Comparison of ENCODE assay signal across 9 mouse cellular contexts in the genomic region with DNA sequence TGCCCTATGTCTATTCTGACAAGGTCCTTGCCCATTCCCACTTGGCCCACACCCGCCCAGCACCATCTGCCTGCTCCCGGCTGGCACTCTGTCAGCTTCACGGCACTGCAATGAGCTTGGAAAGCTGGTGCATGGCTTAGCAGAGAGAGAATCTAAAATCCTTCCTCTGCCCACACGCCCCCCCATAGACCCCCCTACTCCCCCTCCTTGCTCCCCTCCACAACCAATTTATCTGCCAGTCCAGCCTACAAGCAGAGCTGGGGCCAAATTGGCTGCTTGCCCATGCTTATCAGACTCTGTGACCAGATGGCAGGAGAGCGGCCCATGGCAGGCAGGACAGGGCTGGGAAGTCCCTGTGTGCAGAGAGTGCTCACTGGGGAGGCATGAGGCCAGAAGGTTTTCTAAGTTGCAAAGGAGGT.
DNase-seq lines count a peak whose midpoint lies in the region; ATAC-seq and TF ChIP-seq lines count a peak whose summit lies in the region.
"Had no signal": no experiment of that assay in that cellular context is flagged by ENCODE, and none has a peak within 500 bp of the region (broad histone marks: within the 10 kb centered on the region; RNA-seq: fewer than 3 reads in every experiment).

No protein-coding gene starts in this region.

- TF ChIP-seq CTCF in lung, adult 2 months (IDR thresholded peaks at IDR 0.05; ENCODE audit: insufficient read depth, low read length) = no peak

- intact Hi-C loops in heart, postnatal 14 days (cut with DNase I) = loop anchor here (10.0 kb wide), 1 partner anchor 542 kb away; no protein-coding TSS in a partner anchor

- peak; percentile 38; the same call in 1 of the 2 replicates for ATAC-seq in midbrain, embryonic 11.5 days (ENCODE audit: low FRiP score)
- peak; percentile 61 for ATAC-seq in embryonic facial prominence, embryonic 14.5 days (ENCODE audit: low read depth)
- no peak for ATAC-seq in erythroblast, adult 5-6 weeks (replicated peaks; ENCODE audit: low FRiP score, poor library complexity, severe bottlenecking)
- ATAC-seq: Patski had no signal

- H3K36me3 ChIP-seq in midbrain, embryonic 11.5 days (ENCODE audit: control insufficient read depth, insufficient read depth, low read length) = no peaks in the 10 kb centered on the region
- H3K36me3 ChIP-seq in midbrain, embryonic 10.5 days = no peaks in the 10 kb centered on the region
- no peaks in the 10 kb centered on the region for H3K36me3 ChIP-seq in embryonic facial prominence, embryonic 14.5 days (ENCODE audit: control insufficient read depth, insufficient read depth, low read length)

- 80% methylated on average over 5 of the region's 5 CpGs for WGBS in midbrain, embryonic 11.5 days
- WGBS in midbrain, embryonic 10.5 days = 88% methylated on average over 5 of the region's 5 CpGs
- WGBS in embryonic facial prominence, embryonic 14.5 days = 70% methylated on average over 4 of the region's 5 CpGs
- 48% methylated on average over 5 of the region's 5 CpGs for WGBS in lung, adult 2 months

- H3K4me3 ChIP-seq in midbrain, embryonic 11.5 days (ENCODE audit: low read depth, low read length) = no peak overlapping the region
- H3K4me3 ChIP-seq in midbrain, embryonic 10.5 days = no peak overlapping the region
- H3K4me3 ChIP-seq in embryonic facial prominence, embryonic 14.5 days (ENCODE audit: low read depth, low read length) = no peak overlapping the region
- no peak overlapping the region for H3K4me3 ChIP-seq in lung, adult 2 months (replicated peaks; ENCODE audit: extremely low read depth, low read depth, low read length)

- DNase-seq in midbrain, embryonic 11.5 days (ENCODE audit: low spot score, missing footprints) = no peak
- no peak for DNase-seq in midbrain, embryonic 10.5 days (ENCODE audit: low spot score)
- DNase-seq in embryonic facial prominence, embryonic 14.5 days (ENCODE audit: low spot score) = peak; percentile 51
- DNase-seq in heart, postnatal 14 days = peak; percentile 70 to 79
- DNase-seq in layer of hippocampus, postnatal 25 days (ENCODE audit: extremely low spot score in 1 of 2, low spot score in 1 of 2) = peak; percentile 40 to 56
- peak; percentile 76 for DNase-seq in right cerebral cortex, adult 18-20 months
- DNase-seq in lung, adult 2 months = no peak

- no peaks in the 10 kb centered on the region for H3K9me3 ChIP-seq in midbrain, embryonic 11.5 days (ENCODE audit: control insufficient read depth, low read length)
- no peaks in the 10 kb centered on the region for H3K9me3 ChIP-seq in midbrain, embryonic 10.5 days (replicated peaks)
- H3K9me3 ChIP-seq in embryonic facial prominence, embryonic 14.5 days (ENCODE audit: control insufficient read depth, low read length) = no peaks in the 10 kb centered on the region

- H3K4me1 ChIP-seq in midbrain, embryonic 11.5 days (ENCODE audit: control insufficient read depth, insufficient read depth, low read length) = 0 out of 2 replicates have a peak, but pooled peaks cover 4% of the 10 kb centered on the region
- H3K4me1 ChIP-seq in midbrain, embryonic 10.5 days = peaks cover 14% of the 10 kb centered on the region
- no peaks in the 10 kb centered on the region for H3K4me1 ChIP-seq in embryonic facial prominence, embryonic 14.5 days (ENCODE audit: control insufficient read depth, insufficient read depth, low read length)
- H3K4me1 ChIP-seq in lung, adult 2 months (ENCODE audit: control insufficient read depth, insufficient read depth, low read length) = no peaks in the 10 kb centered on the region

- H3K27me3 ChIP-seq in midbrain, embryonic 11.5 days (ENCODE audit: control insufficient read depth, insufficient read depth, low read length) = no peaks in the 10 kb centered on the region
- H3K27me3 ChIP-seq in midbrain, embryonic 10.5 days (ENCODE audit: low read depth, poor library complexity, severe bottlenecking) = no peaks in the 10 kb centered on the region
- H3K27me3 ChIP-seq in embryonic facial prominence, embryonic 14.5 days (replicated peaks; ENCODE audit: control insufficient read depth, insufficient read depth, low read length) = no peaks in the 10 kb centered on the region

- TF ChIP-seq POLR2A in lung, adult 2 months (IDR thresholded peaks at IDR 0.05; ENCODE audit: borderline replicate concordance, extremely low read depth, low read depth, low read length) = no peak

- H3K9ac ChIP-seq in midbrain, embryonic 11.5 days (ENCODE audit: low read length) = no peak overlapping the region
- H3K9ac ChIP-seq in embryonic facial prominence, embryonic 14.5 days (ENCODE audit: low read depth, low read length) = no peak overlapping the region

- H3K27ac ChIP-seq in midbrain, embryonic 11.5 days (ENCODE audit: low read depth, low read length) = no peak overlapping the region
- no peak overlapping the region for H3K27ac ChIP-seq in midbrain, embryonic 10.5 days (replicated peaks)
- no peak overlapping the region for H3K27ac ChIP-seq in embryonic facial prominence, embryonic 14.5 days (replicated peaks; ENCODE audit: low read depth, low read length)

- H3K4me2 ChIP-seq in midbrain, embryonic 11.5 days = no peak overlapping the region
- H3K4me2 ChIP-seq in embryonic facial prominence, embryonic 14.5 days (ENCODE audit: low read depth, low read length) = no peak overlapping the region

Comparison
In these comparisons a context has a peak if more than half of its experiments do, and no peak if none do; other contexts are left out.
1. DNase-seq: peak in embryonic facial prominence, embryonic 14.5 days (single experiment), heart, postnatal 14 days (2 of 2), layer of hippocampus, postnatal 25 days (2 of 2) and right cerebral cortex, adult 18-20 months (single experiment); none in midbrain, embryonic 11.5 days (single experiment), midbrain, embryonic 10.5 days (single experiment) and lung, adult 2 months (single experiment).